Mouse (Mus musculus) intestine, postnatal 0 days (tissue): Measurements from ENCODE around the gene Prph. TPM values are rescaled to one million over a fixed set of nuclear protein-coding genes. Genes with fewer than 3 reads are reported as not detected.

Source experiments
- ATAC-seq: fragments of 200-750 bp; cut with Nextera tagmentation; 2 replicates; pipeline ENCODE4 v1.8.0; 2017; ENCODE audit warnings: mild to moderate bottlenecking, moderate TSS enrichment, moderate library complexity
- H3K27ac ChIP-seq: fragments of 300-500 bp; sonication (generic); 2 replicates; pipeline ENCODE4 v1.5.1; 2014; ENCODE audit warnings: mild to moderate bottlenecking, low read depth, low read length, moderate library complexity
- H3K27me3 ChIP-seq: fragments of 300-500 bp; sonication (generic); replicated peaks from 2 replicates; pipeline ENCODE4 v1.6.1; 2014; ENCODE audit warnings: low read length, mixed read lengths; ENCODE audit not compliant: control insufficient read depth, insufficient read depth
- H3K36me3 ChIP-seq: fragments of 300-500 bp; sonication (generic); 2 replicates; pipeline ENCODE4 v1.6.1; 2014; ENCODE audit warnings: mild to moderate bottlenecking, moderate library complexity; ENCODE audit not compliant: control insufficient read depth, insufficient read depth
- H3K4me1 ChIP-seq: fragments of 300-500 bp; sonication (generic); replicated peaks from 2 replicates; pipeline ENCODE4 v1.6.1; 2014; ENCODE audit warnings: antibody characterized with exemption, low read length, mixed read lengths; ENCODE audit not compliant: control insufficient read depth, insufficient read depth
- H3K4me2 ChIP-seq: fragments of 300-500 bp; sonication (generic); replicated peaks from 2 replicates; pipeline ENCODE4 v1.6.1; 2014; ENCODE audit warnings: low read depth, mild to moderate bottlenecking, moderate library complexity
- H3K4me3 ChIP-seq: fragments of 300-500 bp; sonication (generic); 2 replicates; pipeline ENCODE4 v1.5.1; 2014; ENCODE audit warnings: low read depth, low read length
- H3K9ac ChIP-seq: fragments of 300-500 bp; sonication (generic); 2 replicates; pipeline ENCODE4 v1.6.1; 2014; ENCODE audit warnings: mild to moderate bottlenecking, low read depth, low read length
- H3K9me3 ChIP-seq: fragments of 300-500 bp; sonication (generic); 2 replicates; pipeline ENCODE4 v1.6.1; 2016; ENCODE audit warnings: mixed run types; ENCODE audit not compliant: control insufficient read depth
- CTCF ChIP-seq: sonication (generic); IDR thresholded peaks from 2 replicates; pipeline ENCODE4 v1.5.1; 2016; ENCODE audit warnings: low read depth, mild to moderate bottlenecking, control low read depth, antibody characterized with exemption, moderate library complexity
- WGBS: fragments of 180-500 bp; shearing (Covaris S2); extraction: QIAGEN DNeasy Blood & Tissue Kit; methylation state at CpG from one replicate; pipeline ENCODE4 v1.1.7; 2014; 5-methylcytosine and 5-hydroxymethylcytosine counted together
- polyA plus RNA-seq: library from polyadenylated mRNA; unstranded; fragments of >200 nt; fragmentation: Nextera tagmentation; extraction: Ambion mirVana; gene quantifications from 2 replicates; pipeline ENCODE4 v1.2.1, GENCODE M21; 2015

The Prph gene
- polyA plus RNA-seq, 1 experiment from 2014 or later: 29.8 TPM

DNA sequence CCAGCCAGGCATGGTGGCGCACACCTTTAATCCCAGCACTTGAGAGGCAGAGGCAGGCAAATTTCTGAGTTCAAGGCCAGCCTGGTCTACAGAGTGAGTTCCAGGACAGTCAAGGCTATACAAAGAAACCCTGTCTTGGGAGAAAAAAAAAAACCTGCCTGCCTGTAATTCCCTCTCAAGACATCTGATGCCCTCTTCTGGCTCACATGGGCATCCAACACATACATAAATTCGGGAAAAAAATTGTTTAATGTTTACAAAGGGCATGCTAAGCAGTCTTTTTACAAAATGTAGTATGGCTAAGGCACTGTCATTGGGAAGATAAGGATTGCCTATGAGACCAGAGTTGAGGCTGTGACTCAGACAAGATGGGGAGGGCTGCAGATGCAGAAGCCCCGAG lies 24.8 kb downstream of the Prph start:
- no peaks in the 10 kb centered on the region for H3K27me3 ChIP-seq
- no peak overlapping the region for H3K27ac ChIP-seq
- H3K4me2 ChIP-seq: no peak overlapping the region
- ATAC-seq: no peak
- H3K4me1 ChIP-seq: no peaks in the 10 kb centered on the region; the same call in 1 of the 2 replicates
- no peaks in the 10 kb centered on the region for H3K9me3 ChIP-seq
- WGBS: 79% methylated on average over 3 of the region's 3 CpGs
- H3K4me3 ChIP-seq: no peak overlapping the region
- H3K36me3 ChIP-seq: peaks cover 28% of the 10 kb centered on the region; the same call in 1 of the 2 replicates
- TF ChIP-seq CTCF: no peak
- no peak overlapping the region for H3K9ac ChIP-seq

DNA sequence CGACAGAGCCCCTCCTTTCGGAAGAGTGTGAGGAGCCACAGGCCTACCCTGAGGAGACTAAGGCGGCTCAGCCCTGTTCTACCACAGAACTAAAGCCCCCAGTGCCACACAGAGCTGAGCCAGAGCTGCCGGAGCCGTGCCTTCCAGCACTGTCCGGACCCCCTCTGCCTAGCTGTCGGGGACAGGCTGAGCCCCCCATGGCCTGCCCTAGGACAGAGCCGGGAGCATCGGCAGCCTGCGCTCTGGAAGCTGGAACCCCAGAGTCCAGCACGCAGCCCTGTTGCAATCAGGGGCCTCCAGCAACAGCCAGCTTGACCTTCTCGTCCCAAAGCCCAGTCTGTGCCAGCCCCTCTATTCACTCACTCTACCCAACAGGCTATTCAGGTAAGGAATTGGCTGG lies 27.3 kb downstream of the Prph start:
- Histone ChIP-seq H3K4me1 (peaks cover 4% of the 10 kb centered on the region; the same call in 1 of the 2 replicates), H3K36me3 (peaks cover 20% of the 10 kb centered on the region; the same call in 1 of the 2 replicates), H3K4me3 (no peak overlapping the region), H3K9me3 (no peaks in the 10 kb centered on the region), H3K9ac (no peak overlapping the region), H3K27ac (no peak overlapping the region), H3K27me3 (peaks cover 11% of the 10 kb centered on the region), H3K4me2 (no peak overlapping the region)
- no peak for ATAC-seq
- 96% methylated on average over 12 of the region's 12 CpGs for WGBS
- no peak for TF ChIP-seq CTCF

DNA sequence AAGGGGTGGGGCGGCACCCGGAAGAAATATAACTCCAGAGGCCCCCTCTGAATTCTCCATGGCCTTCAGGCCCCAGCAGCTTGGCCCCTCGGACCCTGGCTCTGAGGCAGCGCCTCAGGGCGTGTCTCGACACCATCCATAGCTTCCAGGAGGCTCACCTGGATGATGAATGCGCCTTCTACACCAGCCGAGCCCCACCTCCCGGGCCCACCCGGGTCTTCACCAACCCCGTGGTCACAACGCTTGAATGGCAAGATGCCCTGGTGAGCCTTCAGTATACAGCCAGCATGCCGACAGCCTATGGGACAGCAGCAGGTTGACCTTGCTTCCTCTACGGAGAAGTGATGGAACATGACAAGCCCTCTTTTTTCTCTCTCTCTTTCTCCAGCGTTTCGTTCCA lies 27.9 kb downstream of the Prph start:
- Histone ChIP-seq H3K4me1 (peaks cover 4% of the 10 kb centered on the region; the same call in 1 of the 2 replicates), H3K36me3 (peaks cover 15% of the 10 kb centered on the region; the same call in 1 of the 2 replicates), H3K9me3 (no peaks in the 10 kb centered on the region), H3K9ac (no peak overlapping the region), H3K4me3 (no peak overlapping the region), H3K4me2 (no peak overlapping the region), H3K27ac (no peak overlapping the region), H3K27me3 (peaks cover 17% of the 10 kb centered on the region)
- 84% methylated on average over 16 of the region's 16 CpGs for WGBS
- TF ChIP-seq CTCF: no peak
- no peak for ATAC-seq

DNA sequence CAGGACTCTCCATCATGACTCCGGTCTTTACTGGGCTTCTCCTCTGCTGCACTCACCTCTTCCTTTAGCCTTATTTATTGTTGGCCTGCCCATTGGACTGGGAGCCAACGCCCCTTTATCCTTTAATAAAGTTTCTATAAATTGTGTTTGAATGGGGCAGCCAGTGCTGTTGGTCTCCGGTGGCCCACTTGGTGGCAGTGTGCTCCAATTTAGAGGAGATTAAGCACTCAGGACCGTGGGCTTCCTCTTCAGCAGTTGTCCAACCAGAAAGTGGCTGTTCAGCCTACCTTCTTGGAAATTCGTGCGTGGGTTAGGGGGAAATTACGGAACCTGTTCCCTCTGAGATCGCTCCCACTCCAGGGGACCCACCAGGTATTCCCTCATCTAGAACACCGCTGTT lies 28.3 kb downstream of the Prph start:
- Histone ChIP-seq H3K4me1 (peaks cover 4% of the 10 kb centered on the region; the same call in 1 of the 2 replicates), H3K4me3 (no peak overlapping the region), H3K4me2 (peak overlapping the region; percentile 54), H3K9ac (no peak overlapping the region), H3K36me3 (peaks cover 11% of the 10 kb centered on the region; the same call in 1 of the 2 replicates), H3K27ac (no peak overlapping the region; the same call in 1 of the 2 replicates), H3K27me3 (peaks cover 21% of the 10 kb centered on the region), H3K9me3 (no peaks in the 10 kb centered on the region)
- peak; percentile 82 for TF ChIP-seq CTCF
- WGBS: 63% methylated on average over 9 of the region's 9 CpGs
- ATAC-seq: no peak

DNA sequence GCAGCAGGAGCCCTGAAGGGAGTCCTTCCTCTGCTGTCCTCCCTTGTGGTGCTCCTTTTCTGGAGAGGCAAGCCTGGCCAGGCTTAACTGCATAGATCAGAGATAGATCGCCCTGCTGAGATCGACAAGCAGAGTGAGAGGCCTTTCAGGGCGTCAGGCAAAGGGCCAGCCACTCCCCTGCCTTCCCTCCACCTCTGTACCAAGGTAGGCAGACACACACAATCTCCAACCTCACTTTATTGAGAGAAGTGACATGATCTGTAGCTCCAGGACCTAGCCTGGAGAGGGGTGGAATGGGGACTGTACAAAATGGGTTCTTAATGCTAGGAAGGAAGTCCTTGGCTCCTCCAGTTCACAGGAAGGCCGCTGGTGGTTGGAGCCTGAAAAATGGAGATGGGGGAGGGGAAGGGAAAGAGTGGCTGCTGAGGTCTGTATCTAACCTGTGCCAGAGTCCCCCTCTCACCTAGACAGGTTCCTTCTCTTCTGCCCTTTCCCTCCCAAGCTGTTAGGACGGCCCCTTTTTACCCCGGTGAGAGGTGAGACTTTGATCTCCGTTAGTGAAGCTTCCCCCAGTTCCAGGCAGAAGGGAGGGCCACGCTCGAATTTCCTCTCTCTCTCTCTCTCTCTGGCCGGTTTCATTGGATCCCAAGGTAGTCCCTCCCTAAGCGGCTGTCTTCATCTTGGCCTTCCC lies 29.0 kb downstream of the Prph start:
- peaks cover 28% of the 10 kb centered on the region for H3K27me3 ChIP-seq
- WGBS: 10% methylated on average over 11 of the region's 11 CpGs
- peaks cover 11% of the 10 kb centered on the region; the same call in 1 of the 2 replicates for H3K36me3 ChIP-seq
- H3K4me1 ChIP-seq: 0 out of 2 replicates have a peak, but pooled peaks cover 4% of the 10 kb centered on the region
- H3K4me2 ChIP-seq: peak overlapping the region; percentile 54
- no peak overlapping the region for H3K9ac ChIP-seq
- no peak overlapping the region for H3K4me3 ChIP-seq
- peak; percentile 76 for ATAC-seq
- no peaks in the 10 kb centered on the region for H3K9me3 ChIP-seq
- peak overlapping the region; percentile 29; the same call in 1 of the 2 replicates for H3K27ac ChIP-seq
- TF ChIP-seq CTCF: no peak

DNA sequence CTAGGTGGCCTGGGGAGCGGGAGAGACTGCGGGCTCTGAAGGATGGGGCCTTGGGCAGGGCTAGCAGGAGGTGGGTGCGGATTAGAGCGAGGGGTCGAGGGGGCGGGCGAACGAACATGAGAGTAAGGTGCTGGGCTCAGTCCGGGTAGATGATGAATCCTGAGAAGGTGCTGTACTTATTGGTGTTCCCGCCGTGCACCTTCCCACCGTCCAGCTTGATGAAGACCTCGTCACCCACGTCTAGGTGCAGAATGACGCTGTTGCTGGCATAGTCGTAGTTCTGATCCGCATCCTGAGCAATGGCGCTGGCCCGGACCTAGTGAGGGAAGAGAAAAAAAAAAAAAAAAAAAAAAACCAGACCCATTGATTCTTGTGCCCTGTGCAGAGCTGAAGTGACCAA lies 29.6 kb downstream of the Prph start:
- no peak for TF ChIP-seq CTCF
- H3K36me3 ChIP-seq: peaks cover 11% of the 10 kb centered on the region; the same call in 1 of the 2 replicates
- 23% methylated on average over 19 of the region's 19 CpGs for WGBS
- H3K4me1 ChIP-seq: 0 out of 2 replicates have a peak, but pooled peaks cover 4% of the 10 kb centered on the region
- H3K4me2 ChIP-seq: peak overlapping the region; percentile 54
- ATAC-seq: no peak; the same call in 1 of the 2 replicates
- H3K9me3 ChIP-seq: no peaks in the 10 kb centered on the region
- H3K4me3 ChIP-seq: no peak overlapping the region
- peaks cover 34% of the 10 kb centered on the region for H3K27me3 ChIP-seq
- H3K9ac ChIP-seq: no peak overlapping the region
- H3K27ac ChIP-seq: 0 out of 2 replicates have a peak overlapping the region, but pooled peaks have one; percentile 29
